Mouse (Mus musculus) retina, postnatal 7 days (tissue): ENCODE measurements around the gene Plod1.

Source experiments
- DNase-seq: peaks from one replicate; pipeline ENCODE4 v3.0.0-alpha.2; 2012; ENCODE audit warnings: low read depth, low spot score

Gene Plod1

DNA sequence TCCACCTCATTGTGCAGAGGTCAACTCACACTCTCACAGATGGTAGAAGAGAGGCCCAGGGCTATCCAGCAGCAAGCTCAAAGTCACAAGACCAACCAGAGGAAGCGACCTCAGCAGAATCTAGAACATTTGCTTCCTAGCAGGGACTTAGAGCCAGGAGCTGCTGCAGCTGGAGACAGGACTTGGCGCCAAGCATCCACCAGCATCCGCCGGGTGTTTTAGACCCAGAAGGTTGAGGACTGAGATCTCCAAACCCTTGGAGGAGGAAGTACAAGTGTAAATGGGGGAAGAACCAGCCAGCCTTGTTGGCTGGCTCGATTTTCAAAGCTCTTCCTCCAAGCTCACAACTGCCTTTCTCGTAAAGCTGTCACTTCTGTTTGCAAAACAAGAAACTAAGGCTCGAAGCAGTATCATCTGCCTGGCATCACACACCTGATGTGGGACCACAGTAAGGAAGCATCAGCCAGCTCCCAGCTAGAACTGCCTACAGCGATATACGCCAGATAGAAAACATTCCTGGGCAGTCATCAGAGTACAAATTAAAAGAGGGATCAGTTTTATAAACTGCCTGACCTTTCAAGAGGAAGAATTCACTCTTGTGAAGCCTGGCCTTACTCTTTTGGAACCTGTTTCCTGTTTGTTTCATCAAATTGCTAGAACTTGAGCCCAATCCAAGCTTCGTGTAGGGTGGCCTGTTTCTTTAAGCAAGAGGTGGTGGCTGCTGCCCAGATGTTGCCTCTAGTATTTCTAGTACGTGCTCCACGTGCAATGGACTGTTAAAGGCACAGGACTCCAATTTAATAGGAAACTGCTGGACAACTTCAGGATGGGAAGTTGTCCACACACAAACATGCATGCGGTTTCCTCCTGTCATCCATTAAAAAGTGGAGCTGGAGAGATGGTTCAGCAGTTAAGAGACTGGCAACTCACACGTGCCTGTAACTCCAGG, 1.9 kb upstream of the Plod1 start:
- DNase-seq, result no peak

DNA sequence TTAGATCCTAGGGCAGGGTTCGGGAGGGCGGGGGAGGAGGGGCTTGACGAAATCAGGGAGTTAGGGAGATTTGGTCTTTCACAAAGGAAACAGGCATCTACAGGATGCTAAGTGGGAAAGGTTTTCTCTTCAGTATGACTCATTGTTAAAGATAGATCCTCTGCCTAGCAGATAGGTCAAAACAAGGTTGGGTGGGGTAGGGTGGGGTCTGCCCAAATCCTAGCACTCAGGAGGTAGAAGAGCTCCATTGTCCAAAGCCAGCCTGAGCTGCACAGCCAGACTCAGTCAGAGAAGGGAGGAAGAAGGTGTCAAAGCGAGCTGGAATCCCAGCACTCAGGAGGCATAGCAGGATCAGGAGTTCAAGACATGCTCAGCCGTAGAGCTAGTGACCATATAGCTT, 919 bp upstream of the Plod1 start:
- no peak for DNase-seq

DNA sequence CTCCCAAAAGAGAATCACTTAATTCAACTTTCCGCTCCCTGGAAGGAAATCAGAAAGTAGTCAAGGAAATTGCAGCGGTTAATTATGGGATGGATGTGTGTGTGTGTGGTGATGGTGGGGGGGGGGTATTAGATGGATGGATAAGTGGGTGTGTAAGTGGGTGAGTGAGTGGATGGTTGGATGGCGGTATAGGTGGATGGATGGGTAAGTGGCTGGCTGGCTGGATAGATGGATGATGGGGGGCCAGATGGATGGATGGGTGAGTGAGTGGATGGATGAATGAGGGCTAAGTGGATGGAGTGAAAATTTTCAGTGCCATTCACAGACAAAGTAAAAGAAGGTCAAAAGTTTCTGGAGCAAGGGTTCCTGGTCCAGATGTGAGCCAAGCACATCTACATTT, 454 bp upstream of the Plod1 start:
- no peak for DNase-seq

DNA sequence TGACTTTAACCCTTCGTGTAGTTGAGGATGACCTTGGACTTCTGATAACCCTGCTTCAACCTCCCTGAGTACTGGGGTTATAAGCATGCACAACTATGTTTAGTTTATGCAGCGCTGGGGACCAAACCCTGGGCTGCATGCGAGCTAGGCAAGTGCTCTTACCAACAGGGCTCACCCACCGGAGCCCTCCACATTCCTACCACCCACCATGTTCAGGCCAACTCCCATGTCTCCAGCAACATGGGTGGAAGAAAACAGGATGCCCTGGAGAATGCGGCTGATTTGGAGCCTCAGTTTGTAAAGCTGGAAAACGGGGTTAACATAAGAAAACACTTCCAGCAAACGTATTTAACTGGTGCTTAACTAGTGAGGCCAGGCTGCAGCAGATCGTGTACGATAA, 663 bp downstream of the Plod1 start:
- no peak for DNase-seq

DNA sequence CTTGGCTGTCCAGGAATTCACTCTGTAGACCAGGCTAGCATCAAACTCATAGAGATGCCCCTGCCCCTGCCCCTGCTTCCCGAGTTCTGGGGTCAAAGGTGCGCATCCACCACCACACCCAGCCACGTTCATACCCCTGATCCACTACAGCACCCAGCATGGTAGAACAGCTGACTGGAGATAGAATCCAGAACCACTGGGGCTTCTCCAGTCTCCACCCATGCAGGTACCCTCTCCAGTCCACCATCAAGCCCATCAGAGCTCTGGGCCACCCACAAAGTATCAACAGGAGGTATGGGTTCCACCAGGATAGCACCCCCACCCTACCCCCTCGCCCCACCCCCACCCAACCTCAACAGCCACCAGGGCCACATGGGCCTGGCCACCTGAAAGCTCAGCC, 2.0 kb downstream of the Plod1 start:
- no peak for DNase-seq

DNA sequence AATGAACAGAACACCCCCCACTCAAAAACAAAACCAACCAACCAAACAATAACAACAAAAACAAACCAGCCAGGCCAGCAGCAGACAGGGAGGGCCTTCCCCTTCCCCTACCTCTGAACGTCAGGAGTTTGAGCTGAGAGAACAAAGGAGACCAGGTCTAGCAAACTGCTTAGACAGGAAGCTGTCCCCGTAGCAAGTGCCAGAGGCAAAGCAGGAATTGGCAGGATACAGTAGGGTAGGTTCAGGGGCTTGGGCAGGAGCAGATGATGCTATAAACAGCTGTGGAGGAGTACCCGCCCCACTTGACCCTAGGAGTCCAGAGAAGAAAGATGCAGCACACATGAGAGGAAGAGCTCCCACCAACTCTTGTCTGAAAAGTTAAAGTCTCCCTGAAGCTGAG, 2.4 kb downstream of the Plod1 start:
- no peak for DNase-seq

DNA sequence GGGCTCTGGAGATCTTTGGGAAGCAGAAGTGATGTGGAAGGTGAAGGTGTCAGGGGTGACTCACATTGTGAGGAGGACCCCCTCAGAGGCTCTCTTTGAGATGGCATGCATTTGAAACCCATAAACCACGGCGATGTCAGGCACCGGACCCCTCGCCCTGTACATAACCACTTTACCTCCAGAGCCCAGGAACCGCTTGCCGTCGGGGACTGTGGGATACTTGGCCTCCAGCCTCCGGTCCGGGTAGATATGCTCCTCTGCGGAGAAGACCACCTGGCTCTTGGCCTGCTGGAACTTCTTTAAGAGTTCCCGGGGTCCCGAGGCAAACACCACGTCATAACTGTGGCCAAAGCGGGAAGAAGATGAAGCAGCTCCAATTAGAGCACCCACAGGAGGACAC, 5.6 kb downstream of the Plod1 start:
- no peak for DNase-seq

DNA sequence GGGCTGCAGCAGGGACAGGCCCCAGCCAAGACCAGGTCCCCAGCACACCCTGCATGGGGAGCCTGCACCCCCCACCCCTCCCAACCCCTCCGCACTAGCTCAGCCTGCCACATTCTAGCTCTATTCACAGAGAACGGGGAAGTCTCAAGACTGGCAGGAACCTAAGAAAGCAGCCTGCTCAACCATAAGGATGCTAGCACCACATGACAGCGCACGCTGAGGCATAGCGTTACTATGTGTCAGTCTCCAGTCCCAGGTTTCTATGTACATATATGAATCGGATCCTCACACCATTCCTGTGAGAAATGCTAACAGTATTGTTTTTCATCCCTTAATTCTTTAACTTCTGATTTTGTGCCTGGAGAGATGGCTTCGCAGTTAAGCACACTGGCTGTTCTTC, 8.0 kb downstream of the Plod1 start:
- DNase-seq, result no peak

DNA sequence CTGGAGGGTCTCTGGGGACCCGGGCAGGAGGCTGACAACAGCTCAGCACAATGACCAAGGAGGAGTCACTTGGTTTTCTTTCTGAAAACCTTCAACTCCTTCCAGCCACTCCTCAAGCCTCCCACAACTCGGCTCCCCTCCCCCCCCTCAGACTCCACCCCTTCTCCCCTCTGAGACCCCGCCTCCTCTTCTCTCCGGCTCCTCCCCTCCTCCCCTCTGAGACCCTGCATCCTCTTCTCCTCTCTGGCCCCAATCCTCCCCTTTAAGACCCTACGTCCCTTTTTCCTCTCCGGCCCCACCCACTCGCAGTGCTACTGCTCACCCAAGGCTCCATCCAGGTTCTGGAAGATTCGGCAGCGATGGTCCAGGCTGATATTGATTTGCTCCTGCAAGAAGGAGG, 8.4 kb downstream of the Plod1 start:
- DNase-seq, result no peak

DNA sequence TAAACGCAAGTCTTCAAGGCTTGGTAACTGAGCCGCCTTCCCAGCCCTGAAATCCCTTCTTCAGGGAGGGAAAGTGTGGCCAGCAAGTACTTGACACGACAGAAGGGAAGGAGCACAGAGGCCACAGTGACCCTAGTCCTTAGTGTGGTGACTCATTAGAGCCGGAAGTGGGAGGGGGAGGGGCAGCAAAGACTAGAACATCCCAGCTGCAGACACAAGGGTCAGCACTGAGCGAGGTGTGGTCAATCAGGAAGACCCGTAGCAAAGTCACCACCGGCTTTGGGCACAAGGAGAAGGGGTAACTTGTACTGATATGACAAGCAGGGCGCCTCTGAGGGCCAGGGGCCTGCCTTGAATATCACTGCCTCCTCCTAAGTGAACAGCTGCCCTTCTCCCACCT, 8.9 kb downstream of the Plod1 start:
- DNase-seq, result no peak

DNA sequence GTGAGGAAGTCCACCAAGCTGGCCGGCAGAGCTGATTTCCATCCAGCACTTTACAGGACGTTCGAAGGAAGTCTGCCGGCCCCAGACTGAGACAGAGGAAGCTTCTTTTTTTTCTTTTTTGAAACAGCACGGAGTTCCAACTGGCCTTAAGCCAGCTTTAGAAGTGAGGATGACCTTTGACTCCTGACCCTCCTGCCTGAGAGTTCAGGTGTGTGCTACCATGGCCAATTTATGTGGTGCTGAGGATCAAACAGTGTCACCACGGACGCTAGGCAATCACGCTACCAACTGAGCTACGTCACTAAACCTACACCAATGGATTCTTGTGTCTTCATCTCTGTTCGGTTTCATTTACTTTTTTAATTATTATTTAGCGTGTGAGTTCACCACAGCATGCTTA, 14.2 kb downstream of the Plod1 start:
- no peak for DNase-seq

DNA sequence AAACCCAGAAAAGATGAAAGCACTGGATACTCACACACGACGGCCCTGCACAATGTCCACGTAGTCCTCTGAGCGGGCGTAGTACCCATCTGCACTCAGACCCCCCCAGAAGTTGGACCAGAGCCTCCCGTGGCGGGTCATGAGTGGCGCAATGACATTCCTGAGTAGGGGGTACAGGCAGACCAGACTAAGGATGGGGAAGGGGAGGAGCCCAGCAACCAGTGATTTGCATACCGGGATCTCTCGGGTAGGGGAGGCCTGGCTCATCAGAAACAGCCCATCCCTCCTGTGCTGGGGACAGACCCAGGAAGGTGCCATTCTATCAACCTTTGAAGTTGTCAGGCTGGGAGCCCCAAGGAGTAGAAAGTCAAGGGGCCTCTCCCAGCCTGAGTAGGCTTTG, 15.6 kb downstream of the Plod1 start:
- no peak for DNase-seq

DNA sequence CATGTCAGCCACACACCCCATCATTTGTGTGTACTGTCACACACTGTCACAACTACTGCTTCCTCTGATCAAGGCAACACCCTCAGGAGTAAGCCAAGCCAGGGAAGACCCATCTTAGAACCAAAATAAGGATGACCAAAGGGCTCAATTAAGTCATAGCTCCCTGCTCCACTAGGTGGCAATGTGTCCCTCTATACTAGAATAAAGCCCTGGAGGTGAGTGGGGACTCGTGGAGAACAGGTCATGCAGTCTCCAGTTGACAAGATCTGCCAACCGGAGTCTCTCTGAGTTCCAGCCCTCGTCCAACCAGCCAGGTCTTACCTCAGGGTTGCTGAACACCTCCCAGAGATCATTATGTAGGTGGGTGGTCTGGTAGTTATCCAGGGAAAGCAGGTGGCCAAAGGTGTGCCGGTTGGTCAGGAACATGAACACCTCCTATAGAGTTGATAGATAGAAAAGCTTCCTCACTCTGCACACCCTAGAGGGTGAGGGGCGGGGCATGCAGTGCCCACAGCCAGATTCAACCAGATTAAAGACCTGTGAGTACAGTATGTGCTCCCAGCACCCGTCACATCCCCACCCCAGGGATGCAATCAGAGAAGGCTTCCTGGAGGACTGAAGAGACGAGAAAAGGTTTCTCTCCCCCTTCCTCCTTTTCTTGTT, 18.0 kb downstream of the Plod1 start:
- no peak for DNase-seq

DNA sequence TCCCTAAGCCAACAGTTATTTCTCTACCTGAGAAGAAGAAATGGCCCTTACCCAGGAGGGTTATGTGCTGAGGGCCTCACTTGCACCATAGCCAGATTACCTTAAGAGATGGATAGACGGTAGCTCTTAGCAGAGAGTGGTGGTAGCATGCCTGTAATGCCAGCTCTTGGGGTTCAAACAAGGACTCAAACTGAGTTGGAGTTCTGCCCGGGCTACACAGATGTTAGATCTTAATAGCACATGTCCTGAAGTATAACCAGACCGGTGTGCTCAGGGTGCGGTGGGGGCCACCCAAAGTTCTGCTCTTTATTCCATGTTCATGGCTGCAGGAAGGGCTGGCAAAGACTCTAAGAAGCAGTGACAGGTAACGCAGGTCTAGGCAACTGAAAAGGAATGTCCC, 27.1 kb downstream of the Plod1 start:
- DNase-seq, result no peak

DNA sequence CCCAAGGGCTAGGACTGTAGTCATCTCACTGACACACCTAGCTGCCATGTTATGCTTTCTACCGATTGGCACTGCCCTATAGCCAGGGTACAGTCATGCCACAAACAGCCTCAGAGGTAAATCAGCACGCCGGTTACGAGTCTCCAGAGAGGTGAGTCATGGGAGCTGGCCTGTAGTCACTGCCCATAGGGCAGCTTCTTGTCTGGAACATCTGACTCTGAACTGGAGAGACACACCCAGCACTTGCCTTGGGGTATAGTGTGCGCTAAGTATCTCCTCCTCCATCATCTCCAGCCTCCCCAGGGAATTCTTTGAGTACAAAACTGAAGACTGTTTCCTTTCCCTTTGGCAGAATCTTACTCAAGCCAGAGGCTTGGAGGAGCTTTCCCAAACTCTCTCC, 30.3 kb downstream of the Plod1 start:
- no peak for DNase-seq

DNA sequence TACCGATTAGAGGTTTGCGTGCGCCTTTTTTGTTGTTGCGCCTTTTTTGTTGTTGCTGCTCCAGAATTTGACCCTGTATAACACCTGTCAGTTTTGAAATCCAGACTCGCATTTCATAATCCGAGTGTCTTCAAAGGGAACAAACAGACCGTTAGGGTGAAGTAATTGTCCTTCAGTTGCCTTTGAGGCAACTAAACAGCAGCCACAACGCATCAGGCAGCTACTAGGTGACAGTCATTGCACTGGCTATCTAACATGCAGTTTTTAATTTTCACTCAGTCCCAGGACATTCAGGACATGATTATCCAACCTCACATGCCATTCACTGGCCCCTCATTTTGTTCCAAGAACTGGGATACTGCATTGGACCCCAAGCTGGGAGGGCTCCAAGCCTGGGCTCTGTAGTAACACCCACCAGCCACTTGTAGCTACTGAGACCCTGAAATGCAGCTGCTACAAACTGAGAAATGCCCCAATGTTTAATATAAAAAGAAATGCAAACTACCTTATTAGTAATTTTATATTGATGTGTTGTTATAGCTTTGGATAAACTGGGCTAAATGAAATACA, 31.4 kb downstream of the Plod1 start:
- no peak for DNase-seq

DNA sequence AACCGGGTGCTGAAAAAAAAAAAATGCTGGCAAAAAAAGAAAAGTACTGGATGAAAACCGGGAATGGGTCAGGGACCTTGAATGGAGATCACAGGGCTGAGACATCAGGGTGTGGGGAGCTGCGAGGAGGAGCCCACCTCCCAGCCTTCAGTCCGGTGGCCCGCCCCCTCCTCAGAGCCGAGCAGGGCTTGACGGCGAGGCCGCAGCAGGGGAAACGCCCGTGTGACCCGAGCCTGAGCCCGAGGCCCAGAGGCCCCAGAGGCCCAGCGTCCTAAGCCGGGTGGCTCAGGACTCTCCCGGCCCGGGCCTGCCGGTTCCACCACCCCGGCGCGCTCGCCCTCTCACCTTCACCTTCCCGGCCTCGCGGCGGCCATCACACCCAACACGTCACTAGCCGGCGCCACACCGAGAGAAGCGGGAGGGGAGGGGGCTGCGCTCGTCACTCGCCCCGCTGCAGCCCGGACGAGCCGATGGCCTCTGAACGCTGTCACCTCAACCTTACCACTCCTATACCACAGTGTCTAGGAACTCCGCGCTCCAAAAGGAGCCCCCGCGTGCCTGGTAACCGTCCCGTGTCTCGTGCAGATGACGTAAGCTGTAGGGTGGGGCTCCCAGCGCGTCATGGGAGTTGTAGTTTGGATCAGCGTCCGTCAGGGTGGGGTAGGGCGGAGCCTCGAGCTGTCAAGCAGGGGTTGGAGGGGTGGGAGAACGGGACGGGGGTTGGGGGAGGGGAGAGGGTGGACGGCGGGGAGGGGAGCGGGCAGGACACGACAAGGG, 32.1 kb downstream of the Plod1 start, which contains the start of gene Mfn2:
TSS of gene Mfn2 (minus strand) at position 392 of the 777 bp plus-strand sequence.
- peak; percentile 83 for DNase-seq

DNA sequence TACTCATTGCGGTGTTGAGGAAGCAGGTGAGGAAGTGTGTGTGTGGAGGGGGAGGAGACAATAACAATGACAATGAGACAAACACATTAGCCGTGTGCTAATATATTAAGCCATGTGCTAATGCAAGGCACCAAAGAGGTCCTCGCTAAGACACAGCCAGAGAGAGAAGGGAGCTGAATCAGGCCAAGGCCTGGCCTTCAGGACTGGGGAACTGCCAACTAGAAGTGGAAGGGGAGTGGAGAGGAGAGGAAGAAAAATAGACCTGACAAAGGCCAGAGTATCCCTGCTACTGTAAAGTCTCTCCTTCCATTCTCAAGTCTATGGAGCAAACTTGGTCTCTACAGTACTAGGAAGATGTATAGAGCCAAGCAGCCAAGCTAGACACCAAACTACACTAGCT, 33.0 kb downstream of the Plod1 start:
- DNase-seq, result no peak

DNA sequence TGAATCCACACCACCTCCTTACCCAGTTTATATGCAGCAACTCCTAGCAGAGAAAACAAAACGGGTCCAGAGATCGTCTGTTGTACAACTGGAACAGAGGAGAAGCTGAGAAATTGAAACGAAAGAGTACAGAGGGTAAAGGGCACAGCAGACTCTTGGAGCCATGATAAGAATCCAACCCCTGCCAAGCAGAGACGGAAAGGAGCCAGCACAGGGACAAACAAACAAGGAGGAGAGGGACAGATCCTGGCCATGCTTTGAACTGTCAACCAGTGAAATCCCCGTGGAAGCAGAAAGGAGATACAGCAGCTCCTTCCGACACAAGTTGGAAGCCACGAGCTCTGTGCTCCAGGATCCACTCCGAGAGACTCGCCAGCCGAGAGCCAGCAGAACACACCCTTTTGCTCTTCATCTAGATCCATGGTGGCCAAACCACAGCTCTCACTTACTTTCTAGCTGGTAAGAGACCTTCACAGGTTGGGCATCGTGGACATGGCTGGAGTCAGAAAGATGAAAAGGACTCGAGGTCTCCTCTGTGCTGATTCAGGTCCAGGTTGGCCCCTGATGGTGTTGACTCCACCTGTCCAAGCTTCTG, 33.6 kb downstream of the Plod1 start:
- DNase-seq, result no peak

DNA sequence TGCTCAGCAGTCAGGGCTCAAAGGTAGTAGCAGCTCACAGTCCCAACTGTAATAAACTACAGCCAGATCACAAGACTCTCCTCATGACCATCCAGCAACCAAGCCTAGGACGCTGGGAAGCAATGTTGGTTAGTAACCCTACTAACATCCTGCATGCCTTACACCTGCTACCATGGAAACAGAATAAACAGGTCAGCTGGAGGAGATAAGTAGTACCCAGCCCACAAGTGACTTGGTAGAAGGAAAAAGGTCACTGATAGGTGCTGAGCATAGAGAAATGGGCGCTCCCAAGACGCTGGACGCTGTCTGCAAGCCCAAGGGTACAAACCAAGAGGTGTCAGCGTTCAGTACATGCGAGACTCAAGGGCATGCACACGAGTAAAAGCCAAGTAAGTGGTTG, 36.1 kb downstream of the Plod1 start:
- no peak for DNase-seq

DNA sequence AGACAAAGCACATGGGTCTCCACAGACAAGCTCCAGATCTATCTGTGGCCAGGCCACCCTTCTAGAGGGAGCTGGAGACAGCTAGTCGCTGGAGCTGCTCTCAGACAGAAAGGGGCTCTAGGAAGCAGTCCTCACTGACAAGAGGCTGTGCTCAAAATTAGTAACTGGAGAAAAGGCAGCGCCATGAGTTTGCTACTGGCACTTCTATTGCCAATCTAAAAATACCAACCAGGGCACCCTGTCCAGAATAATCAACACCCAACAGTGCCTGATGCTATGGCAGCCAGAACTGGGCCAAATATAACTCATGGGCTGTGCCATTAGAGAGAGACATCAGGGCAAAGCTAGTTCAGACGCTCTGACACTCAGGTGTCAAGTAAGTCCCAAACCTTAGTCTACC, 39.2 kb downstream of the Plod1 start:
- no peak for DNase-seq

DNA sequence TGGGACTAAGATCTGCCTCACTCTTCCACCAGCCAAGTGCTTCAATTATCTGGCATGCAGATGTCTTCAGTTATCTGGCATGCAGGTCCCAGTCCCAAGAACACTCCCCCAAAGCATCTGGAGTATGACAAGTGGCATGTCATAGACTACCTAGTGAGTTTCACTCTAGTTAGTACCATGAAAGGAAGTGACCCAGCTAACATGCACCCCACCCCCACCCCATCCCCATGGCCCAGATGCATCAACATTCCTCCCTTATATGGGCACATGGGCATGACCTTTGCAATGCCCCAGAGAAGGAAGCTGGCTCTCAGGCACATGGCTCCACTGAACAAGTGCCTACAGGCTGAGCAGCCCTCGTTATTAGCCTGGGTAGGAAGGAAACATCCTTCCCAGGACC, 40.2 kb downstream of the Plod1 start:
- DNase-seq, result no peak
